Mouse (Mus musculus): Measurements from ENCODE around the gene Jak1. TPM values are rescaled to one million over a fixed set of nuclear protein-coding genes. Genes with fewer than 3 reads are reported as not detected.
"Not testable (repeated sequence)": the region's sequence is repeated elsewhere in the genome, so short reads cannot be mapped to it uniquely, and the experiment has no call there.

Gene Jak1
- polyA plus RNA-seq, 1 experiment, result 55.1 TPM

DNA sequence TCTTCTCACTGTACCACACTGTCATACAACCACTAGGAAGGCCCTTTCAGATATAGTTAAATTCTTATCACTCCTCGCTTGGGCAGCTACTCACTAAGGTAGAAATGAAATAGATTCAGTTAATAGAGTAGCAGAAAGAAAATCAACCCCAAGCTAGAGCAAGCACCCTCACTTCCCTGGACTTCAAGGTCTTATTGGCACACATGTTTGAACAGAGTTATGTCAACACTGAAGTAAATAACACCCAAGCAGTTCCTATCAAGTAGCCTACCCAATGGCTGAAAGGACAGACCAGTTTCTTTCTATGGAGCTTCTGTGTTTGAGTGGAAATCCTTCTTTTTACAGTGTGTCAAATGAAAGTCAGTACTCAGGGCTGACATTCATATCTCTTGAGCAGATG, 17.2 kb upstream of the Jak1 start:
- WGBS, result 71% methylated on average over 1 of the region's 1 CpGs
- TF ChIP-seq POLR2A (IDR thresholded peaks at IDR 0.05; ENCODE audit: borderline replicate concordance, extremely low read depth, low read depth, low read length), result no peak
- no peak for TF ChIP-seq CTCF (IDR thresholded peaks at IDR 0.05; ENCODE audit: insufficient read depth, low read length)
- DNase-seq, result no peak
- Histone ChIP-seq H3K4me3 (replicated peaks; ENCODE audit: extremely low read depth, low read depth, low read length) (no peak overlapping the region), H3K4me1 (ENCODE audit: control insufficient read depth, insufficient read depth, low read length) (peaks cover 4% of the 10 kb centered on the region)

DNA sequence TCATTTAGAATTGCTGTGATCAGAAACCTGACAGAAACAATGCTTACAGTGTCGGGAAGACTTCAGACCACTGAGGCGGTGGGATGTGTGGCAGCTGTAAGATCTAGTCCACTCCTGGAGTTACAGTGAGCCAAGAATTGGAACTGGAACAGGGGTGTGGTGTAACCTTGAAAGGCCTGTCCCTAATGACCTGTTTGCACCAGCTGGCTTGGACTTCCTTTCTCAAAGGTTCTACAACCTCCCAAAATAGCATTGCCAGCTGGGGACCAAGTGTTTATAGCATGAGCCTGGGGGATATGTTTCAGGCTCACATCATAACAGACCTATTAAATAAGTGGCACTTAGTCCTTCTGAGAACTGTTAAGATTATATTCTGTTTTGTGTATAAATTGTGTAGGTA, 15.0 kb upstream of the Jak1 start:
- no peak for DNase-seq
- no peak for TF ChIP-seq POLR2A (IDR thresholded peaks at IDR 0.05; ENCODE audit: borderline replicate concordance, extremely low read depth, low read depth, low read length)
- TF ChIP-seq CTCF (IDR thresholded peaks at IDR 0.05; ENCODE audit: insufficient read depth, low read length), result no peak
- H3K4me3 ChIP-seq (replicated peaks; ENCODE audit: extremely low read depth, low read depth, low read length), result no peak overlapping the region
- WGBS, result 79% methylated on average over 2 of the region's 2 CpGs
- peaks cover 4% of the 10 kb centered on the region for H3K4me1 ChIP-seq (ENCODE audit: control insufficient read depth, insufficient read depth, low read length)

DNA sequence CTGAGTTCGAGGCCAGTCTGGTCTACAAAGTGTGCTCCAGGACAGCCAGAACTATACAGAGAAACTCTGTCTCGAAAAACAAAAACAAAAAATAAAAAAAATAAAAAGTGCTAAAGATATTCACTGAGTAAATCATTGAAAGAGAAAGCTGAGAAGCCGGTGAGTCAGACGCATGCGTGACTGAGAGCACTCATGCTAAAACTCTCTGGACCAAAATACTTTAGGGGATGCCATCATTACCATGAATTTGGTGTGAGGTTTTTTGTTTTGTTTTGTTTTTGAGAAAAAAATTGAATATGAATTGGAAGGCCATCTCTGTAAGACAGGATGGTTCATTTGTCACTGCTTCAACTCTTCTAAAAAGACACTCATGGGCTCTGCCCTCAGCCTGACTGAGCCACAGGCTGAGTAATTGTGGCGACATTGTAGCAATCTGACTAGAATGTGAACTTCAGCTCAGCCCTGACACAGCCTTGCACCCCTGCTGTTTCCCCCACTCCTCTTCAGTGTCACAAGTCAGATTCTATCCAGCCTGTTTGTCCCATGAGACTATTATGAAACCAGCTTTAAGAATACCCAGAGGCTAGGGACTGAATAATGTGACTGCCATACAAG, 11.5 kb upstream of the Jak1 start:
- H3K4me1 ChIP-seq (ENCODE audit: control insufficient read depth, insufficient read depth, low read length), result no peaks in the 10 kb centered on the region; the same call in 1 of the 2 replicates
- DNase-seq, result no peak
- no peak overlapping the region for H3K4me3 ChIP-seq (replicated peaks; ENCODE audit: extremely low read depth, low read depth, low read length)
- 76% methylated on average over 6 of the region's 6 CpGs for WGBS
- no peak for TF ChIP-seq CTCF (IDR thresholded peaks at IDR 0.05; ENCODE audit: insufficient read depth, low read length)

DNA sequence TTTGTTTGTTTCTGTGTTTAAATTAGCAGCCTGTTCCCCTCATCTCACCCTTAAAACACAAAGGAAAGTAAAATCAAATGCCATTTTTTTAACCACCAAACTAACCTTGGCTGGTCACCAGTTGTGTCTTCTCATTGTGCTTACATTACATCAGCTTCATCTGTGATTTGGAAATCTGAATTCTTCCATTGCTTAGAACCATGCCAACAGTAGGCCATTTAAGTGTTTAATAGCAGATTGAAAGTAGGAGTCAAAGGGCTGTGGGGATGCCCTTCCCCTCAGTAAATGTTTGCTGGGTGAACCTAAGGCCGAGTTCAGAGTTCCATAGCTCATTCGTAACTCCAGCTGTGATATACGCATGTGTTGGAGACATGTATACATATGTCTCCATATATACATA, 10.8 kb upstream of the Jak1 start:
- no peak for DNase-seq
- WGBS, result 79% methylated on average over 3 of the region's 3 CpGs
- H3K4me1 ChIP-seq (ENCODE audit: control insufficient read depth, insufficient read depth, low read length), result no peaks in the 10 kb centered on the region; the same call in 1 of the 2 replicates
- TF ChIP-seq POLR2A (IDR thresholded peaks at IDR 0.05; ENCODE audit: borderline replicate concordance, extremely low read depth, low read depth, low read length) (no peak), CTCF (IDR thresholded peaks at IDR 0.05; ENCODE audit: insufficient read depth, low read length) (no peak)
- H3K4me3 ChIP-seq (replicated peaks; ENCODE audit: extremely low read depth, low read depth, low read length), result no peak overlapping the region

DNA sequence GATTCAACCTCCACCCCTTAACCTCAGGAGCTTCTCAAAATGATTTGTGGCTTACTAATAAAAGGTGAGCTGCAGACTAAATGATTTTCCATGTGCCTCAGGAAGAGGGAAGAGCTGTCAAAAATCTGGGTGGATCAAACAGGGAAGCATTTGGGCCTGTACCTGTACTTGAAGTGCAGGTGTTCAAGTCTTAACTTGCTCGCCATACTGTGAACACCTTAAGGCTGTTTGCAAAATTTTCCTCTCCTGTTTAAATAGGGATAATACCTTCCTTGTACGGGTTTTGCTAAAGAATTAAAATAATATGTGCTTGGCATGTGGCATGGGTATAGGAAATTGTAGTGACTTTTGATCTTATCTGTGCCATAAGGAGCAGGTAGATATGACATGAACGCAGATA, 5.7 kb upstream of the Jak1 start:
- H3K4me3 ChIP-seq (replicated peaks; ENCODE audit: extremely low read depth, low read depth, low read length), result no peak overlapping the region
- WGBS, result 83% methylated on average over 3 of the region's 3 CpGs
- no peak for DNase-seq
- TF ChIP-seq POLR2A (IDR thresholded peaks at IDR 0.05; ENCODE audit: borderline replicate concordance, extremely low read depth, low read depth, low read length) (no peak), CTCF (IDR thresholded peaks at IDR 0.05; ENCODE audit: insufficient read depth, low read length) (no peak)
- no peaks in the 10 kb centered on the region for H3K4me1 ChIP-seq (ENCODE audit: control insufficient read depth, insufficient read depth, low read length)

DNA sequence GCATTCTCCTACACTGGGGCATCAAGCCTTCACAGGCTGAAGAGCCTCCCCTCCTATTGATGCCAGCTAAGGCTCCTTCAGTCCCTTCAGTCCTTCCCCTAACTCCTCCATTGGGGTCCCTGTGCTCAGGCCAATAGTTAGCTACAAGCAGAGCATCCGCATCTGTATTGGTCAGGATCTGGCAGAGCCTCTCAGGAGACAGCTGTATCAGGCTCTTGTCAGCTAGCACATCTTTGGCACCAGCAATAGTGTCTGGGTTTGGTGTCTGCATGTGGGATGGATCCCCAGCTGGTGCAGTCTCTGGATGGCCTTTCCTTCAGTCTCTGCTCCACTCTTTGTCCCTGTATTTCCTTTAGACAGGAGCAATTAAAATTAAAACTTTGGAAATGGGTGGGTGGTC, 3.4 kb upstream of the Jak1 start:
- H3K4me3 ChIP-seq (replicated peaks; ENCODE audit: extremely low read depth, low read depth, low read length); DNase-seq; H3K4me1 ChIP-seq (ENCODE audit: control insufficient read depth, insufficient read depth, low read length): not testable (repeated sequence)
- WGBS, result 93% methylated on average over 1 of the region's 1 CpGs

DNA sequence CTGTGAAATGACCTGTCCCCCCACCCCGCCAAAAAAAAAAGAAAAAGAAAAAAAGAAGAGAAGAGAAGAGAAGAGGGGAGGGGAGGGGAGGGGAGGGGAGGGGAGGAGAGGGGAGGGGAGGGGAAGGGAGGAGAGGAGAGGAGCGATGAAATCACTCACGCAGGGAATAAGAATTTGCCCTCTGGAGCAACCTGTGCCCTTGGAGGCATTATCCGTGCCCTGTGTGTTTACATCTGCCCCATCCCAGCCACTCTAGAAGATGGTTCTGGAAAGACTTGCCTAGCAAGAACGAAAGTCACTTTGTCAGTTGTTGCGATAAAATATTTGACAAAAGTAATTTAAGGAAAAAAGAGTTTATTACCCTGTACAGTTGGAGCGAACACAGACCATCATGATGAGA, 441 bp upstream of the Jak1 start:
- DNase-seq, result no peak
- Histone ChIP-seq H3K4me1 (ENCODE audit: control insufficient read depth, insufficient read depth, low read length) (peaks cover 14% of the 10 kb centered on the region), H3K4me3 (replicated peaks; ENCODE audit: extremely low read depth, low read depth, low read length) (peak overlapping the region; percentile 7)
- TF ChIP-seq CTCF (IDR thresholded peaks at IDR 0.05; ENCODE audit: insufficient read depth, low read length), result no peak
- TF ChIP-seq POLR2A (IDR thresholded peaks at IDR 0.05; ENCODE audit: borderline replicate concordance, extremely low read depth, low read depth, low read length), result no peak
- WGBS, result 35% methylated on average over 7 of the region's 7 CpGs

DNA sequence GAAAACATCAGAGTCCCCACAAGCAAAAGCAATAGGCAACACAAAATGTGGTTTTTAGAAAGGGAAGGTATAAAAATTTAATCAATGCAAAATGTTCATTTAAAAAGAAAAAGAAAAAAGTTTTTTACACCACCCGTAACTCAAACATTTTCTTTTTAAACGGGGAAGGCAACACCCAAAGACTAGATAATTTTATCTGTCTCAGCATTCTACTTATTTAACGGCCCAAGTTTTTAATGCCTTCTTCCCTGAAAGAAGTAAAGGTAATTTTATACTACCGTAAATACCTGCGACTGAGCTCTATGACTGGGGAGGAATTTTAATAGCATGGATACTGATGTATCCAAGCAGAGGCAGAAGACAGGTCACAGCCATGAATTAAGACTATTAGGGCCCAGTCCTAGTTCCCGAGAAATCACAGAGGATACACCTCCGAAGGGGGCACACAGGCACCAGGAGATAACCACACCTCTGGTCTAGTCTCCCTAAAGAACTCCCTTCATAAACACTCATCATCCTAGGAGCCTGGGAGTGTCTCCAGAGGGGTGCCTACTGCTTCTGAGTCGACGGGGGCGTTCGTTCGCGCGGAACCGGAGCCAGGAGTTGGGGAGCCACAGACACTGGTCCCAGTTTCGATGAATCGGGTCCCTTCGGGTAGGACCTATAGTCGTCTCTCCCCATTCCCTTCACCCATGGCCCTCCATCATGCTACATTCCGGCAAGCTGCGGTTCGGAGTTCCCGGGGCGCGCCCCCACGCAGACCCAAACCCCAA, 928 bp downstream of the Jak1 start:
- no peak for DNase-seq
- Histone ChIP-seq H3K4me1 (ENCODE audit: control insufficient read depth, insufficient read depth, low read length) (peaks cover 18% of the 10 kb centered on the region), H3K4me3 (replicated peaks; ENCODE audit: extremely low read depth, low read depth, low read length) (peak overlapping the region; percentile 89)
- TF ChIP-seq POLR2A (IDR thresholded peaks at IDR 0.05; ENCODE audit: borderline replicate concordance, extremely low read depth, low read depth, low read length) (0 out of 2 replicates have a peak, but pooled peaks have one; percentile 13), CTCF (IDR thresholded peaks at IDR 0.05; ENCODE audit: insufficient read depth, low read length) (no peak)
- 6% methylated on average over 26 of the region's 26 CpGs for WGBS

DNA sequence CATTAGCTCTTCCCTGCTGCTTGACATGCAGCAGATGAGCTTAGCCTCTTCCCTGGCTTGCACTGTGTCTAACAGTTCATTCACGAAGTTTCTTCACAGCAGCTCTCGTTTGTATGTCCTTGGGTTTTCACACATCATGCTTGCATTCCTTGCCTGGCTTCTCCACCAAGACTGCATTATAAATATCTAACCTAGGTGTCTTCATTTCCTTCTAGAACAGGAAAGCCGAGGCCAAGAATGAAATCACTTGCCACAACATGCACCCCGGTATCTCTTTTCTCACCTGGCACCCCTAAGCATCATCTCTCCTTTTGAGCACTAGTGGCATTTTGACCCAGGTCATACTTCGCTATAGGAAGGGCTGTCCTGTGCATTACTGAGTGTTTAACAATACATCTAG, 3.5 kb downstream of the Jak1 start:
- no peak overlapping the region for H3K4me3 ChIP-seq (replicated peaks; ENCODE audit: extremely low read depth, low read depth, low read length)
- WGBS, result 68% methylated on average over 5 of the region's 5 CpGs
- TF ChIP-seq CTCF (IDR thresholded peaks at IDR 0.05; ENCODE audit: insufficient read depth, low read length), result no peak
- no peak for TF ChIP-seq POLR2A (IDR thresholded peaks at IDR 0.05; ENCODE audit: borderline replicate concordance, extremely low read depth, low read depth, low read length)
- no peak for DNase-seq
- H3K4me1 ChIP-seq (ENCODE audit: control insufficient read depth, insufficient read depth, low read length), result peaks cover 23% of the 10 kb centered on the region

DNA sequence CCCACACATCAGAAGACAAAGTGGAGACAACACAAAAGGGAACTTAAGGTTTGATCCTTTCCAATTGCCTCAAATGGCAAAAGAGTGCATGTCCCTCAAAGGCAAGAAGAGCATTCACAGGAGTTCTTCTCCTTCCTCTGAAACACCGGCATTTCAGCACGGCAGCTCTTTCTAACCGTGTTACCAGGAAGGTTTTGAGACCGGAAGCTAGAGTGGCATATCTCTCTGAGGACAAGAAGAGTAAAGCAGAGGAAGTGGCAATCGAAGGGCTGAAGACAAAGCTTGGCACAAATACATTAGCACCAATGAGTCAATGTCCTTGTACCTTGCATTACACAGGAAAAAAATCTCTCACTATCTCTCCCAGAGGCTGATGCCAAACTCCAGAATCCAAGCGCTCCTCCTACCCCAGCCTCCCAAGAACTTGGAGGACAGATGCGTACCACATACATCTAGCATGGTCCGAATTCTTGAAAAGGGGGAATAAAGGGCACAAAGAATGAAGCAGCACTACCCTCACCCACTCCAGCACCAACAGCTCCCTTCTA, 4.3 kb downstream of the Jak1 start:
- no peak for DNase-seq
- Histone ChIP-seq H3K4me1 (ENCODE audit: control insufficient read depth, insufficient read depth, low read length) (peaks cover 23% of the 10 kb centered on the region), H3K4me3 (replicated peaks; ENCODE audit: extremely low read depth, low read depth, low read length) (no peak overlapping the region)
- WGBS, result 47% methylated on average over 8 of the region's 8 CpGs
- no peak for TF ChIP-seq POLR2A (IDR thresholded peaks at IDR 0.05; ENCODE audit: borderline replicate concordance, extremely low read depth, low read depth, low read length)
- no peak for TF ChIP-seq CTCF (IDR thresholded peaks at IDR 0.05; ENCODE audit: insufficient read depth, low read length)

Measured in lung, adult 2 months (tissue).